Mouse (Mus musculus) liver, embryonic 14.5 days (tissue): ENCODE results near the gene Lca5.

ENCODE experiments used
- CTCF ChIP-seq: IDR thresholded peaks from 2 replicates; pipeline ENCODE4 v1.5.1; 2016; ENCODE audit warnings: antibody characterized with exemption, low read depth, control low read depth
- EP300 ChIP-seq: IDR thresholded peaks from 2 replicates; pipeline ENCODE4 v1.6.1; 2016; ENCODE audit warnings: antibody characterized with exemption, low read depth

DNA sequence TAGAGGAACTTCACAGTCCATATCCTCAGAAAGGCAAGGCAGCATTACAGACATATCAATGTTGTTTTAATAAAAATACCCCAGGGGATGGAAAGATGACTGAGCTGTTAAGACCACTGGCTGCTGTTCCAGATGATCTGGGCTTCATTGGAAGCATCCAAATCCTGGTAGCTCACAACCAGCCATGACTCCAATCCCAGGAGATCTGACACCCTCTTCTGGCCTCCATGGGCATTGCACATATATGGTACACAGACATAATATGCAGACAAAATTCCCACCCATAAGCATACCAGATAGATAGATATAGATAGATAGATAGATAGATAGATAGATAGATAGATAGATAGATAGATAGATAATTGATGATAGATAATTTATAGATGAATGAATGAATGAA is 59.6 kb downstream of the Lca5 start:
- no peak for TF ChIP-seq EP300
- TF ChIP-seq CTCF, result peak; percentile 36
